Mouse (Mus musculus) heart, embryonic 16.5 days (tissue): ENCODE measurements around the gene Vgf. TPM values are rescaled to one million over a fixed set of nuclear protein-coding genes. Genes with fewer than 3 reads are reported as not detected.

Source experiments
- ATAC-seq: fragments of 200-750 bp; cut with Nextera tagmentation; replicated peaks from 2 replicates; pipeline ENCODE4 v1.8.0; 2017; ENCODE audit warnings: moderate number of reproducible peaks; ENCODE audit not compliant: insufficient read depth, low FRiP score; ENCODE audit errors: extremely low read depth
- H3K27ac ChIP-seq: fragments of 300-500 bp; sonication (generic); 2 replicates; pipeline ENCODE4 v1.5.1; 2014; ENCODE audit warnings: mild to moderate bottlenecking, low read length, control low read depth, moderate library complexity
- H3K27me3 ChIP-seq: fragments of 300-500 bp; sonication (generic); 2 replicates; pipeline ENCODE4 v1.6.1; 2014; ENCODE audit warnings: low read length, mixed read lengths; ENCODE audit not compliant: control insufficient read depth, insufficient read depth
- H3K36me3 ChIP-seq: fragments of 300-500 bp; sonication (generic); 2 replicates; pipeline ENCODE4 v1.6.1; 2014; ENCODE audit not compliant: control insufficient read depth, insufficient read depth
- H3K4me1 ChIP-seq: fragments of 300-500 bp; sonication (generic); 2 replicates; pipeline ENCODE4 v1.6.1; 2014; ENCODE audit warnings: low read length, mixed read lengths; ENCODE audit not compliant: control insufficient read depth, insufficient read depth
- H3K4me2 ChIP-seq: fragments of 300-500 bp; sonication (generic); 2 replicates; pipeline ENCODE4 v1.6.1; 2014; ENCODE audit warnings: low read depth, mild to moderate bottlenecking, control low read depth, low read length
- H3K4me3 ChIP-seq: fragments of 300-500 bp; sonication (generic); 2 replicates; pipeline ENCODE4 v1.5.1; 2014; ENCODE audit warnings: mild to moderate bottlenecking, control low read depth, low read length
- H3K9ac ChIP-seq: fragments of 300-500 bp; sonication (generic); 2 replicates; pipeline ENCODE4 v1.6.1; 2014; ENCODE audit warnings: low read length, control low read depth
- H3K9me3 ChIP-seq: fragments of 300-500 bp; sonication (generic); replicated peaks from 2 replicates; pipeline ENCODE4 v1.6.1; 2016; ENCODE audit warnings: low read length; ENCODE audit not compliant: control insufficient read depth
- WGBS: fragments of 180-500 bp; shearing (Covaris S2); extraction: QIAGEN DNeasy Blood & Tissue Kit; methylation state at CpG from one replicate; pipeline ENCODE4 v1.1.7; 2014; 5-methylcytosine and 5-hydroxymethylcytosine counted together
- polyA plus RNA-seq: library from polyadenylated mRNA; unstranded; fragments of >200 nt; fragmentation: Nextera tagmentation; extraction: Ambion mirVana; gene quantifications from 2 replicates; pipeline ENCODE4 v1.2.1, GENCODE M21; 2015

Gene Vgf
- polyA plus RNA-seq, 1 experiment from 2014 or later = not detected

- H3K4me3 ChIP-seq = peak within 1 kb of the TSS; percentile 33
- peak within 1 kb of the TSS; percentile 56 for H3K9ac ChIP-seq
- H3K4me2 ChIP-seq = peak within 1 kb of the TSS; percentile 57
- H3K4me1 ChIP-seq = peaks cover 45% of the 10 kb centered on the region
- peak; percentile 87 for ATAC-seq
- peak within 1 kb of the TSS; percentile 97 for H3K27ac ChIP-seq
- H3K27me3 ChIP-seq = no peaks in the 10 kb centered on the region
- 13% methylated on average over 23 of the region's 23 CpGs for WGBS
- no peaks in the 10 kb centered on the region; the same call in 1 of the 2 replicates for H3K36me3 ChIP-seq
- H3K9me3 ChIP-seq = no peaks in the 10 kb centered on the region
These were observed 46.1 kb downstream of the Vgf start, which contains the start of gene Serpine1 for GRCm38 (mm10) chr5:137072079-137072960. Gene Serpine1 (minus strand): TSS chr5:137072268.

- peak overlapping the region; percentile 97 for H3K27ac ChIP-seq
- no peaks in the 10 kb centered on the region for H3K9me3 ChIP-seq
- H3K4me1 ChIP-seq = peaks cover 49% of the 10 kb centered on the region
- no peak overlapping the region for H3K4me3 ChIP-seq
- no peaks in the 10 kb centered on the region for H3K27me3 ChIP-seq
- no peaks in the 10 kb centered on the region for H3K36me3 ChIP-seq
- WGBS = 91% methylated on average over 8 of the region's 8 CpGs
- H3K9ac ChIP-seq = no peak overlapping the region
- no peak overlapping the region for H3K4me2 ChIP-seq
- ATAC-seq = no peak
These were observed 46.9 kb downstream of the Vgf start for GRCm38 (mm10) chr5:137073141-137073540.

- Histone ChIP-seq H3K27ac (no peak overlapping the region), H3K4me3 (no peak overlapping the region), H3K9ac (peak overlapping the region; percentile 5; the same call in 1 of the 2 replicates), H3K4me2 (no peak overlapping the region), H3K9me3 (no peaks in the 10 kb centered on the region), H3K27me3 (no peaks in the 10 kb centered on the region), H3K36me3 (no peaks in the 10 kb centered on the region), H3K4me1 (peaks cover 59% of the 10 kb centered on the region)
- ATAC-seq = no peak
- WGBS = 44% methylated on average over 6 of the region's 6 CpGs
These were observed 48.0 kb downstream of the Vgf start for GRCm38 (mm10) chr5:137074191-137074651.

GRCm38 (mm10) chr5:137075726-137076125 lies 49.5 kb downstream of the Vgf start:
- Histone ChIP-seq H3K36me3 (no peaks in the 10 kb centered on the region), H3K27me3 (no peaks in the 10 kb centered on the region), H3K9me3 (no peaks in the 10 kb centered on the region), H3K4me1 (peaks cover 67% of the 10 kb centered on the region), H3K4me3 (no peak overlapping the region), H3K27ac (peak overlapping the region; percentile 94), H3K9ac (0 out of 2 replicates have a peak overlapping the region, but pooled peaks have one; percentile 23), H3K4me2 (no peak overlapping the region)
- ATAC-seq = no peak
- 43% methylated on average over 6 of the region's 6 CpGs for WGBS

GRCm38 (mm10) chr5:137076191-137076930 lies 50.2 kb downstream of the Vgf start:
- H3K4me2 ChIP-seq = peak overlapping the region; percentile 28; the same call in 1 of the 2 replicates
- no peak overlapping the region for H3K4me3 ChIP-seq
- H3K9me3 ChIP-seq = no peaks in the 10 kb centered on the region
- H3K36me3 ChIP-seq = no peaks in the 10 kb centered on the region
- H3K27me3 ChIP-seq = no peaks in the 10 kb centered on the region
- peak overlapping the region; percentile 94 for H3K27ac ChIP-seq
- 14% methylated on average over 11 of the region's 12 CpGs for WGBS
- ATAC-seq = peak; percentile 70
- H3K9ac ChIP-seq = peak overlapping the region; percentile 66
- H3K4me1 ChIP-seq = peaks cover 65% of the 10 kb centered on the region

- ATAC-seq = no peak
- H3K4me3 ChIP-seq = no peak overlapping the region
- H3K36me3 ChIP-seq = no peaks in the 10 kb centered on the region
- no peaks in the 10 kb centered on the region for H3K27me3 ChIP-seq
- no peak overlapping the region for H3K4me2 ChIP-seq
- peak overlapping the region; percentile 94 for H3K27ac ChIP-seq
- H3K9ac ChIP-seq = no peak overlapping the region
- 76% methylated on average over 7 of the region's 7 CpGs for WGBS
- peaks cover 58% of the 10 kb centered on the region for H3K4me1 ChIP-seq
- H3K9me3 ChIP-seq = no peaks in the 10 kb centered on the region
These were observed 51.0 kb downstream of the Vgf start for GRCm38 (mm10) chr5:137077187-137077586.

GRCm38 (mm10) chr5:137078041-137078440 lies 51.8 kb downstream of the Vgf start:
- Histone ChIP-seq H3K27ac (peak overlapping the region; percentile 79), H3K36me3 (no peaks in the 10 kb centered on the region), H3K9me3 (no peaks in the 10 kb centered on the region), H3K27me3 (no peaks in the 10 kb centered on the region), H3K4me1 (peaks cover 49% of the 10 kb centered on the region), H3K9ac (0 out of 2 replicates have a peak overlapping the region, but pooled peaks have one; percentile 5), H3K4me3 (no peak overlapping the region), H3K4me2 (no peak overlapping the region)
- 77% methylated on average over 14 of the region's 14 CpGs for WGBS
- ATAC-seq = no peak

GRCm38 (mm10) chr5:137078616-137079015 lies 52.4 kb downstream of the Vgf start:
- H3K4me2 ChIP-seq = no peak overlapping the region
- H3K36me3 ChIP-seq = no peaks in the 10 kb centered on the region
- H3K4me1 ChIP-seq = peaks cover 48% of the 10 kb centered on the region
- H3K9me3 ChIP-seq = no peaks in the 10 kb centered on the region
- H3K9ac ChIP-seq = 0 out of 2 replicates have a peak overlapping the region, but pooled peaks have one; percentile 5
- WGBS = 13% methylated on average over 6 of the region's 6 CpGs
- H3K27ac ChIP-seq = peak overlapping the region; percentile 79
- ATAC-seq = no peak
- H3K27me3 ChIP-seq = no peaks in the 10 kb centered on the region
- no peak overlapping the region for H3K4me3 ChIP-seq
